Mouse (Mus musculus) macrophage (primary cell): ENCODE measurements around the gene Tchhl1. TPM values are rescaled to one million over a fixed set of nuclear protein-coding genes. Genes with fewer than 3 reads are reported as not detected.

Source experiments
- H3K27ac ChIP-seq: fragments of 350-480 bp; formaldehyde crosslinking; 2 replicates; pipeline ENCODE4 v1.9.0; 2021
- H3K36me3 ChIP-seq: fragments of 350-480 bp; formaldehyde crosslinking; 2 replicates; pipeline ENCODE4 v1.9.0; 2021; ENCODE audit errors: inconsistent target
- H3K4me3 ChIP-seq: fragments of 350-480 bp; formaldehyde crosslinking; 2 replicates; pipeline ENCODE4 v1.9.0; 2021; ENCODE audit errors: inconsistent target
- H3K79me2 ChIP-seq: fragments of 350-480 bp; formaldehyde crosslinking; 2 replicates; pipeline ENCODE4 v1.9.0; 2021; ENCODE audit errors: inconsistent target
- WGBS: methylation state at CpG from one replicate; pipeline ENCODE4 v1.1.7; 2026; ENCODE audit warnings: inconsistent platforms; ENCODE audit not compliant: missing documents; 5-methylcytosine and 5-hydroxymethylcytosine counted together
- polyA plus RNA-seq: library from polyadenylated mRNA; stranded (reverse); fragments of 250-400 nt; gene quantifications from 3 replicates; pipeline ENCODE4 v1.2.4, GENCODE M21; 2018; ENCODE audit warnings: inconsistent platforms

Tchhl1 gene
- polyA plus RNA-seq, 1 experiment from 2014 or later: not detected

DNA sequence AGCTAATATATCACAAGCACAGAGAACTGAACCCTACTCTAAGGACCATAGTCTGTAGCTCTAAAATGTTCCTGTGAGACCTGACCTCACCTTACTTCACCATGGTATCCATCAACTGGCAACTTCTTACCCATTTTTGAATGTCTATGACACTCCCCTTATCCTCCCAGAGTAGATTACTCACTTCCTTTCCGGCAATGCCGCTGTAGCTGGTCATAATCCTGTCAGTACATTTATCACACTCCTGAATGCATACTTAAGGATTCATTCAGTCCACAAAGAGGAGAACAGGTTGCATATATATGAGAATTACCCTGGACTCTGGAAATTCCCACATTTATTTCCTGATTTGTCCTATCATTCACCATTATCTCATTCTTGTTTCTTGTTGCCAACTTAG, 48.8 kb downstream of the Tchhl1 start:
- Histone ChIP-seq H3K36me3 (no peaks in the 10 kb centered on the region), H3K4me3 (no peak overlapping the region)
- WGBS: 66% methylated on average over 2 of the region's 2 CpGs

DNA sequence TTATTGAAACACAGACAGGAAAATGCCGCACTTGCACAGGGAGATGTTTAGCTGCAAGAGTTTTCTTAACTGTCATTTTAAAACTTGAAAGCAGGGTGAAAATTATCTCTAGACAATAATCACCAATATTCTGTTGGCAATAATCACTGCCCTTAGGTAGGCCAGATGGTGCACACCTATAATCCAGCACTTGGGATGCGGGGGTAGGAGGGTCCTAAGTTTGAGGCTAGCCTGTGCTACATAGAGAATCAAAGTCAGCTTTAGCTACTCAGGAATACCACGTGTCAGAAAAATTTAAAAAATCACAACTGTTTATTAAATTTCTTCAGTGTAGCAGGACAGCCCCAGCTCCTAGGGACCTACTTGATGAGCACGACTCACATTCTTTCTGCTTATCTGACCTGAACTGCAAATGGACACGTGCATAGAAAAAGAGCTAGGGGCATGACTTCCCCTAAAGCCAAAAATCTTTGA, 51.3 kb downstream of the Tchhl1 start:
- 47% methylated on average over 5 of the region's 5 CpGs for WGBS
- Histone ChIP-seq H3K36me3 (0 out of 2 replicates have a peak, but pooled peaks cover 7% of the 10 kb centered on the region), H3K27ac (no peak overlapping the region), H3K79me2 (peaks cover 28% of the 10 kb centered on the region), H3K4me3 (no peak overlapping the region)

More for the DNA sequence above, 48.8 kb downstream of the Tchhl1 start:
- peaks cover 16% of the 10 kb centered on the region for H3K79me2 ChIP-seq
- no peak overlapping the region for H3K27ac ChIP-seq

DNA sequence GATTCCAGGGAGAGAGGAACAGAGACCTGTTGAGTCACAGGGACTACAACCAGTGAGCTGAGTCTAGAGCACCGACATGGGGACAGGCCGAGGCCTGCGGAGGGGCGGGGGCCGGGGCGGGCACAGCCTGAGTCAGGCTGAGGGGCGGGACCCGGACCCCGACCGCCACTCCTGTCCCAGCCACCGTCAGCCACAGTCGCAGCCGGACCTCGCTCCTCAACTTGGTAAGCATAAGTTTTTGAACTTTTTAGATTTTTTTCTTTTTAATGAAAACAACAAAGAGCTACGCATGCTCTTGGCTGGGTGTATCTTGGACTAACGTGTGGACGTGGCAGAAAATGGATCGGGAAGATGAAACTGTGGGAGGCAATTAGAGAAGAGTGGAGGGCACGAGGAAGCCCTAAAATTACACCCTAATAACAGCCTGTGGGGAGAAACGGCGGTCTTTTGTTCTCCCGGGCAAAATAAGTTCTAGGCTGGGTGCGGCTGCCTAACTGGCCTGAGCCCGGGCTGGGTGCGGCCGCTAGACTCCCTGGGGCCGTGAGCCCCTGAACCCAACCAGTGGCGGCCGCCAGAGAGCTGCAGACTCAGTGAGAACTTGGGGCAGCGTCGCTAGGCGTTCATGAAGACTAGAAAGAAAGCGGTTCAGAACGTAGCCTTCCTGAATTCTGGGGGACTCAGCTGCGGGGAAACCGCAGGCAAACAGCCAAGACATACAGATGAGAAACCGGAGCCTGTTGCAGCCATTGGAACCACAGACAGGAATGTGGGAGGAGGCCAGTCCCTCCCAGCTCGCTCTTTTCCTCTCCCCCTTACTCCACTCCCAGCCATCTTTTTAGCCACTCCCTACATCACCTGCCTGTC, 52.0 kb downstream of the Tchhl1 start, which contains the start of gene S100a11:
Gene S100a11, plus strand, starts transcription at position 159 of the 864 bp plus-strand sequence.
- H3K36me3 ChIP-seq: 0 out of 2 replicates have a peak, but pooled peaks cover 7% of the 10 kb centered on the region
- 1% methylated on average over 38 of the region's 38 CpGs for WGBS
- peaks cover 28% of the 10 kb centered on the region for H3K79me2 ChIP-seq
- peak within 1 kb of the TSS; percentile 54 for H3K27ac ChIP-seq
- H3K4me3 ChIP-seq: peak within 1 kb of the TSS; percentile 68

Other genes with a start within 250 kb of the Tchhl1 start
- gene Flg, start 195.2 kb upstream of the Tchhl1 start, polyA plus RNA-seq: not detected in 3 replicates
- not detected in 3 replicates for gene Hrnr, start 149.0 kb upstream of the Tchhl1 start, polyA plus RNA-seq
- gene Rptn, start 75.1 kb upstream of the Tchhl1 start, polyA plus RNA-seq: not detected in 3 replicates
- gene Tchh, start 26.4 kb upstream of the Tchhl1 start, polyA plus RNA-seq: 0.03 to 0.06 TPM in 2 of 3 replicates, not detected in the other
- 323 to 542 TPM (median 466 TPM) in 3 replicates for gene S100a11, start 51.7 kb downstream of the Tchhl1 start, polyA plus RNA-seq
- gene S100a10, start 86.3 kb downstream of the Tchhl1 start, polyA plus RNA-seq: 266 to 423 TPM (median 285 TPM) in 3 replicates
- not detected in 3 replicates for gene Tdpoz2, start 183.9 kb downstream of the Tchhl1 start, polyA plus RNA-seq
- gene Tdpoz1, start 207.6 kb downstream of the Tchhl1 start, polyA plus RNA-seq: not detected in 3 replicates
- not detected in 3 replicates for gene Gm37596, start 224.3 kb downstream of the Tchhl1 start, polyA plus RNA-seq